Mouse (Mus musculus) embryonic facial prominence, embryonic 13.5 days (tissue): ENCODE results near the gene Araf. TPM values are rescaled to one million over a fixed set of nuclear protein-coding genes. Genes with fewer than 3 reads are reported as not detected.

Experiments
- ATAC-seq: fragments of 200-750 bp; cut with Nextera tagmentation; 2 replicates; pipeline ENCODE4 v1.8.0; 2017; ENCODE audit warnings: low read depth; ENCODE audit not compliant: insufficient number of reproducible peaks, insufficient read depth, low FRiP score, low TSS enrichment
- H3K27ac ChIP-seq: fragments of 300-500 bp; sonication (generic); 2 replicates; pipeline ENCODE4 v1.5.1; 2015; ENCODE audit warnings: moderate library complexity, mild to moderate bottlenecking, inconsistent platforms
- H3K27me3 ChIP-seq: fragments of 300-500 bp; sonication (generic); 2 replicates; pipeline ENCODE4 v1.6.1; 2015; ENCODE audit warnings: mild to moderate bottlenecking, inconsistent platforms
- H3K36me3 ChIP-seq: fragments of 300-500 bp; sonication (generic); 2 replicates; pipeline ENCODE4 v1.6.1; 2015; ENCODE audit warnings: mild to moderate bottlenecking, inconsistent platforms
- H3K4me1 ChIP-seq: fragments of 300-500 bp; sonication (generic); 2 replicates; pipeline ENCODE4 v1.6.1; 2015; ENCODE audit warnings: inconsistent platforms
- H3K4me2 ChIP-seq: fragments of 300-500 bp; sonication (generic); 2 replicates; pipeline ENCODE4 v1.6.1; 2015; ENCODE audit warnings: moderate library complexity, mild to moderate bottlenecking, inconsistent platforms
- H3K4me3 ChIP-seq: fragments of 300-500 bp; sonication (generic); 2 replicates; pipeline ENCODE4 v1.5.1; 2015; ENCODE audit warnings: mild to moderate bottlenecking, inconsistent platforms
- H3K9ac ChIP-seq: fragments of 300-500 bp; sonication (generic); 2 replicates; pipeline ENCODE4 v1.6.1; 2015; ENCODE audit warnings: mild to moderate bottlenecking, inconsistent platforms
- H3K9me3 ChIP-seq: fragments of 300-500 bp; sonication (generic); 2 replicates; pipeline ENCODE4 v1.6.1; 2016; ENCODE audit warnings: inconsistent platforms
- WGBS: fragments of 180-500 bp; shearing (Covaris S2); methylation state at CpG from one replicate; pipeline ENCODE4 v1.1.7; 2015; ENCODE audit warnings: mixed read lengths; 5-methylcytosine and 5-hydroxymethylcytosine counted together
- polyA plus RNA-seq: library from polyadenylated mRNA; unstranded; fragments of >200 nt; fragmentation: Nextera tagmentation; extraction: Ambion mirVana; gene quantifications from 2 replicates; pipeline ENCODE4 v1.2.1, GENCODE M21; 2015

Gene Araf
- polyA plus RNA-seq: 118 and 122 TPM in 2 replicates

DNA sequence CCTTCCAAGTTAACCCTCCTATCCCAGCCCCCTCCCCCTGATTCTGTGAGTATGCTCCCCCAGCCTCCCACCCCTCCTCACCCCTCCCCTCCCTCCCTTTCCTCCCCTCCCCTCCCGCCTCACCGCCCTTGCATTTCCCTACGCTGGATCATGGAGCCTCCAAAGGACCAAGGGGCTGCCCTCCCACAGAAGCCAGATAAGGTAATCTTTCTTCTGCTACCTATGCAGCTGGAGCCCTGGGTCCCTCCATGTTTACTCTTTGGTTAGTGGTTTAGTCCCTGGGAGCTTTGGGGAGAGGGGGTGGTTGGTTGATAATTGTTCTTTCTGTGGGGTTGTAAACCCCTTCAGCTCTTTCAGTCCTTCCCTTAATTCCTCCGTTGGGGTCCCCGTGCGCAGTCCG lies at the start of gene Araf:
Gene Araf, plus strand, starts transcription at position 134 of the 400 bp plus-strand sequence.
- Histone ChIP-seq H3K4me2 (peak within 1 kb of the TSS; percentile 53), H3K9ac (peak within 1 kb of the TSS; percentile 72), H3K27ac (peak within 1 kb of the TSS; percentile 92), H3K4me1 (no peaks in the 10 kb centered on the region), H3K27me3 (no peaks in the 10 kb centered on the region), H3K36me3 (no peaks in the 10 kb centered on the region), H3K4me3 (peak within 1 kb of the TSS; percentile 46), H3K9me3 (no peaks in the 10 kb centered on the region)
- ATAC-seq: 0 out of 2 replicates have a peak, but pooled peaks have one; percentile 59
- WGBS: 17% methylated on average over 7 of the region's 7 CpGs

DNA sequence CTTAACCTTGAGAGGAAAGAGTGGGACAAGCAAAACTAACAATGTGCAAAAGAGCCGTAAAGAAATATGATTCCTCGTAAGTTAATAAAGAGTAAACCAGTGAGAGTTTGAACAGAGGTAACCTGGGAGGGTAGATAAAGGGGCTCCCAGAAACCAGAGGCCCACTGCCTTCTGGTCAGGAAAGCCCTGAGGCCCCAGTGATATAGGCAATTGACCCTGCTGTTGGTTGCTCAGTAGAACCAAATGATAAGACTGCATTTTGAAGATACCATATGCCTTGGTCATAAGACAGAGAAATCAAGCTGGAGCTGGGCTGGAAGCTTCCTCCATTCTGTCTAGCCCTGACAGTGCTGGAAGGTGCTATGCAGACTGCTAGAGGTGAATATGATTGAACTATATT lies 48.8 kb upstream of the Araf start:
- Histone ChIP-seq H3K36me3 (no peaks in the 10 kb centered on the region), H3K27ac (no peak overlapping the region), H3K27me3 (no peaks in the 10 kb centered on the region), H3K4me2 (no peak overlapping the region), H3K9me3 (no peaks in the 10 kb centered on the region), H3K4me1 (no peaks in the 10 kb centered on the region), H3K4me3 (no peak overlapping the region), H3K9ac (no peak overlapping the region)
- WGBS: 71% methylated on average over 2 of the region's 2 CpGs
- ATAC-seq: no peak

- Histone ChIP-seq H3K4me3 (no peak overlapping the region), H3K4me2 (no peak overlapping the region), H3K9me3 (no peaks in the 10 kb centered on the region), H3K36me3 (no peaks in the 10 kb centered on the region), H3K4me1 (no peaks in the 10 kb centered on the region), H3K9ac (no peak overlapping the region), H3K27ac (no peak overlapping the region), H3K27me3 (no peaks in the 10 kb centered on the region)
- 91% methylated on average over 4 of the region's 4 CpGs for WGBS
- no peak for ATAC-seq
These were observed 36.4 kb upstream of the Araf start for GRCm38 (mm10) chrX:20761201-20761600.

DNA sequence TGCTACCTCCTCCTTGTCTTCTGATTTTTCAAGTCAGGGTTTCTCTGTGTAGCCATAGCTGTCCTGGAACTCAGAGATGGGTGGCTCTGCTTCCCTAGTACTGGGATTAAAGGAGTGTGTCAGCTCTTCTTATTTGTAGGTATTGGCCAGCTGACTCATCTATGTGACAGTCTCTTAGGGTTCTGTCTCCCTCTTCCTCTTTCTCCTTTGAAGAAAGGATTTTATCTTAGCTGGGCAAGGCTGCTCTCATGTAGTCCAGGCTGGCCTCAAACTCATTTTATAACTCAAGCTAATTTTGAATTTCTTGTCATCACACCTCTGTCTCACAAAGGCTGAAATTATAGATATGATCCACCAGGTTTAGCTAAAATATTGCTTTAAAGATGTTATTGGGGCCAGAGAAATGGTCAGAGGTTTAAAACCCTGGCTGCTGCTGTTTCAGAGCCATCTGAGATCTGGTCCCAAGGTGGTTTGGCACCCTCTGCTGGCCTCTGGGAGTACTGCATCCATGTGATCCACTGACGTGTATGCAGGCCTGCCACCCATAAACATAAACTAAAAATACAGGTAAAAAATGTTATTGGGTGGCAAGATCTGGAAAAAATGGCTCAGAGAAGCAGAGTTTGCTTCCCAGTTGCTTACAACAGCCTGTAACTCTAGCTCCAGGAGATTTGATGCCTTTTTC lies 26.8 kb upstream of the Araf start:
- H3K9ac ChIP-seq: no peak overlapping the region
- H3K27ac ChIP-seq: no peak overlapping the region
- no peak overlapping the region for H3K4me3 ChIP-seq
- ATAC-seq: no peak
- WGBS: 11% methylated on average over 1 of the region's 1 CpGs
- no peaks in the 10 kb centered on the region for H3K36me3 ChIP-seq
- H3K4me1 ChIP-seq: no peaks in the 10 kb centered on the region
- no peaks in the 10 kb centered on the region for H3K9me3 ChIP-seq
- H3K4me2 ChIP-seq: no peak overlapping the region
- no peaks in the 10 kb centered on the region for H3K27me3 ChIP-seq

- 58% methylated on average over 2 of the region's 2 CpGs for WGBS
- H3K36me3 ChIP-seq: no peaks in the 10 kb centered on the region
- H3K9me3 ChIP-seq: no peaks in the 10 kb centered on the region
- no peak for ATAC-seq
- no peak overlapping the region for H3K27ac ChIP-seq
- H3K4me3 ChIP-seq: no peak overlapping the region
- H3K27me3 ChIP-seq: no peaks in the 10 kb centered on the region
- no peak overlapping the region for H3K4me2 ChIP-seq
- H3K4me1 ChIP-seq: no peaks in the 10 kb centered on the region
- H3K9ac ChIP-seq: no peak overlapping the region
These were observed 25.9 kb upstream of the Araf start for GRCm38 (mm10) chrX:20771666-20772065.

DNA sequence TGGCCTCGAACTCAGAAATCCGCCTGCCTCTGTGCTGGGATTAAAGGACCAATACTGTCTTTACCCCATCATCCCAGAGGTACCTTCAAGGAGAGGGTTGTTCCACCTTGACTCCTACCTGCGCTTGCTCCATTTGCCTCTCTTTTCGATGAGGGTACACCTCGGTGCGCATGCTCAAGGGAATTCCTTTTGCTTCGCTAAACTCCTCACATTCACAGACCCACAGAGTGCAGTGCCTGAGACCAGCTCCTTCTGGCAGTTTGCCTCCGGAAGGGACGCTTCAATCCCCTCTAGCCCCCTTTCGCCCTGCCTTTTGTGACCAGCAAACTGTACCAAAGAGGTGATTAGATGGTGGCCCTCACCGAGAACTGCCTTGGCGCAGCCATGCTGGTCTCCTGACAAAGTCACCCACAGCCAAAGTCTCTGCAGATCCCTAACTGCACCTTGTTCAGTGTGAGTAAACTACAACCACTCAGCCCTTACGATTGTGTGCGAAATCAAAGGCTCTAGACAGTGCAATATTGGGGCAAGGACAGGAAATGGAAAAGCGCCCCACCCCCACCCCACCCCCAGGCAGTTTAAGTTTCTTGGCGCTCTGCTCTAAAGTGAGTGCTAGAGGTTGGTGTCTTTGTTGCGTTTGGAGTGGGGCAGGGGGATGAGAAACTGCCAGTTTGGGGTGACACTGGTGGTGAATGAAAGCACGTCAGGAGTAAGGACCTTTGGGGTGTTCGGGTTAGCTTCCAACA lies 22.2 kb upstream of the Araf start:
- Histone ChIP-seq H3K27ac (no peak overlapping the region), H3K4me2 (peak overlapping the region; percentile 20; the same call in 1 of the 2 replicates), H3K27me3 (no peaks in the 10 kb centered on the region), H3K4me1 (no peaks in the 10 kb centered on the region), H3K36me3 (no peaks in the 10 kb centered on the region), H3K9me3 (no peaks in the 10 kb centered on the region), H3K9ac (no peak overlapping the region), H3K4me3 (no peak overlapping the region)
- no peak for ATAC-seq
- 48% methylated on average over 19 of the region's 19 CpGs for WGBS

DNA sequence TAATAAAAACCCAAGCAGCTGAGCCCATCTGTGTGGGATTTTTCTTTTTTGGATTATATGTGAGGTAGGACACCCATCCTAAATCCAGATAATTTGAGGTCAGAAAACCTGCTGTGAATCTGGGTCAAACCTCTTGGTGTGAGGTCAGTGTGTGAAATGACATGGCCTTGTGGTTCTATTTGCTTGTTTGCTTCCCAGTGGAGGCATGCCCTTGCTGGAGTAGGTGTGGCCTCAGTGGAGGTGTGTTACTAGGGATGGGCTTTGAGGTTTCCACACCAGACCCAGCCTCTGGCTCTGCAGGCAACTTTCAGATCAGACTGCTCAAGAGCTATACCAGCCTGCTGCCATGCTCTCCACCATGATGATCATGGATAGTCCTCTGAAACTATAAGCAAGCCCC lies 20.0 kb upstream of the Araf start:
- H3K9ac ChIP-seq: no peak overlapping the region
- no peaks in the 10 kb centered on the region for H3K4me1 ChIP-seq
- no peak overlapping the region for H3K27ac ChIP-seq
- no peaks in the 10 kb centered on the region for H3K9me3 ChIP-seq
- ATAC-seq: no peak
- H3K27me3 ChIP-seq: no peaks in the 10 kb centered on the region
- no peak overlapping the region for H3K4me3 ChIP-seq
- no peak overlapping the region for H3K4me2 ChIP-seq
- no peaks in the 10 kb centered on the region for H3K36me3 ChIP-seq

DNA sequence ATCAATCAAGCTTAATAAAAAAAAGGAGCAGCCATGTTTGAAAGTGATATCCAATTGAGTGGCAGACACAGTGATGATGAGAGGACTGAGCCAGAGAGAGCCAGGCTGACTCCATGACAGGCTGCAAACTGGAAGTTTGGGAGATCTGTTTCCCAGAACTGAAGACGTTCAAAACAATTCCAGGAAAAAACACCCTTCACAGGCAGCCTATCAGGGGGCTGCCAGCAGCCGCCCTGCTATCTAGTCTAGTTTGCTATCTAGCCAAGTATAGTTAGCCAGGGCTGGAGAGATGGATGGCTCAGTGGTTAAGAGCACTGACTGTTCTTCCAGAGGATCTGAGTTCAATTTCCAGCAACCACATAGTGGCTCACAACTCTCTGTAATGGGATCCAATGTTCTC lies 10.3 kb upstream of the Araf start:
- Histone ChIP-seq H3K4me1 (no peaks in the 10 kb centered on the region), H3K27me3 (no peaks in the 10 kb centered on the region), H3K4me2 (no peak overlapping the region), H3K27ac (no peak overlapping the region), H3K9ac (no peak overlapping the region), H3K4me3 (no peak overlapping the region), H3K9me3 (no peaks in the 10 kb centered on the region), H3K36me3 (no peaks in the 10 kb centered on the region)
- ATAC-seq: no peak
- 78% methylated on average over 2 of the region's 2 CpGs for whole genome bisulfite sequencing

- WGBS: 32% methylated on average over 3 of the region's 3 CpGs
- Histone ChIP-seq H3K27me3 (no peaks in the 10 kb centered on the region), H3K27ac (no peak overlapping the region), H3K9me3 (no peaks in the 10 kb centered on the region), H3K4me3 (no peak overlapping the region), H3K4me2 (no peak overlapping the region), H3K4me1 (no peaks in the 10 kb centered on the region), H3K9ac (no peak overlapping the region), H3K36me3 (no peaks in the 10 kb centered on the region)
- ATAC-seq: no peak
These were observed 5.2 kb upstream of the Araf start for GRCm38 (mm10) chrX:20792417-20792816.

DNA sequence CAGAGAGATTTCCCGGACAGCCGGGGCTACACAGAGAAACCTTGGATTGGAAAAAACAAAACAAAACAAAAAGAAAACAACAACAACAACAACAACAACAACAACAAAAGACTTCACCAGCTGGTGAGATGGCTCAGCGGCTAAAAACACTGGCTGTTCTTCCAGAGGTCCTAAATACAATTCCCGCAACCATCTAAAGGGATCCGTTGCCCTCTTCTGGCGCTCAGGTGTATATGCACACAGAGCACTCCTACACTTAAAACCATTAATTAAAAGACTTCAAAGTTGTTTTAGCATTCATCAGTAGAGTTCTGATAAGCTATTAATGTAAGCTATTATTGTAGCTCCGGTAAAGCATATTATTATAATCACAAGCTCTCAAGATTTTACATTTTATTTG lies 4.4 kb upstream of the Araf start:
- Histone ChIP-seq H3K4me2 (no peak overlapping the region), H3K9me3 (no peaks in the 10 kb centered on the region), H3K27me3 (no peaks in the 10 kb centered on the region), H3K4me1 (no peaks in the 10 kb centered on the region), H3K27ac (no peak overlapping the region), H3K4me3 (no peak overlapping the region), H3K36me3 (no peaks in the 10 kb centered on the region), H3K9ac (no peak overlapping the region)
- ATAC-seq: no peak
- WGBS: 54% methylated on average over 7 of the region's 7 CpGs

GRCm38 (mm10) chrX:20794229-20794628 lies 3.4 kb upstream of the Araf start:
- H3K4me2 ChIP-seq: no peak overlapping the region
- H3K36me3 ChIP-seq: no peaks in the 10 kb centered on the region
- H3K4me3 ChIP-seq: no peak overlapping the region
- H3K27me3 ChIP-seq: no peaks in the 10 kb centered on the region
- ATAC-seq: no peak
- H3K27ac ChIP-seq: no peak overlapping the region
- H3K4me1 ChIP-seq: no peaks in the 10 kb centered on the region
- H3K9ac ChIP-seq: no peak overlapping the region
- 39% methylated on average over 5 of the region's 5 CpGs for WGBS
- H3K9me3 ChIP-seq: no peaks in the 10 kb centered on the region

DNA sequence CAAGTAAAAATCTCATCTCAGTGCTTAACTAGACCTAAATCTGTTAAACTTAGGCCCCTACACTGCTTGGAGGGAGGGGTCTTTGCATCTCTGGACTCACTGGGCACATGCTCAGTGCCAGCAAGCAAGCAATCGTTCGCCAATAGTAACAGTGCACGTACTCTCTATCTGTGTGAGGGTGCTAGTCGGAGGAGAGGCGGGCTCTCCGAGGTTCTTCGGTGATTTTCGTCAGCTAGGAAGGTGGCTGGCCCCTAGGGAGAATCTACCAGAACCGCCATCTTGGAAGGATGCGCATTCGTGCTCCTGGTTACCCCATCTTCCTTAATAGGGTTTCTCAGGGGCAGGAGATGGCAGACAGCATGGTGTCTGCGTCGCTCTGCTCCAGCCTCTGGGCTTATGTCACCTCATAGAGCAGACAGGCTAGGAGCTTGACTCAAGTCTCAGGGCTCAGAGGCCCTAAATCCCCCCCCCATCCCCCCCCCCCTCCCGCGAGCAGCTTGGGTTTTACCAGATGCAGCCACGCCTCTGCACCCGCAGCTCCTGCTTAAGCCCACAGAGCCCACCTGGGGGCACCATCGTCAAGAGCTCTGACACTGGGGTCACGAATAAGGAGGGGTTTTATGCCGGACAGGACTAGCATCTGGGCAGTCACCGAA lies 655 bp downstream of the Araf start:
- Histone ChIP-seq H3K4me2 (peak overlapping the region; percentile 53), H3K27ac (peak overlapping the region; percentile 92), H3K9ac (peak overlapping the region; percentile 72), H3K9me3 (no peaks in the 10 kb centered on the region), H3K4me1 (no peaks in the 10 kb centered on the region), H3K27me3 (no peaks in the 10 kb centered on the region), H3K36me3 (no peaks in the 10 kb centered on the region), H3K4me3 (peak overlapping the region; percentile 46)
- 22% methylated on average over 20 of the region's 21 CpGs for WGBS
- peak; percentile 95 for ATAC-seq
